Mouse (Mus musculus) spleen, adult 2 months (tissue): Measurements from ENCODE around the gene Ubtd1.

Experiments
- CTCF ChIP-seq: fragments of 200-500 bp; IDR thresholded peaks from 2 replicates; pipeline ENCODE4 v1.5.1; 2011; ENCODE audit warnings: mild to moderate bottlenecking, inconsistent platforms; ENCODE audit not compliant: insufficient read depth, insufficient read length, insufficient replicate concordance; ENCODE audit errors: extremely low read depth
- POLR2A ChIP-seq: fragments of 200-500 bp; IDR thresholded peaks from 2 replicates; pipeline ENCODE4 v1.6.1; 2011; ENCODE audit warnings: low read depth, low read length, inconsistent platforms

GRCm38 (mm10) chr19:42037167-42037702 lies 55.7 kb downstream of the Ubtd1 start:
- TF ChIP-seq CTCF (no peak), POLR2A (no peak)
